ENCODE assay signal across 7 mouse cellular contexts in the genomic region with DNA sequence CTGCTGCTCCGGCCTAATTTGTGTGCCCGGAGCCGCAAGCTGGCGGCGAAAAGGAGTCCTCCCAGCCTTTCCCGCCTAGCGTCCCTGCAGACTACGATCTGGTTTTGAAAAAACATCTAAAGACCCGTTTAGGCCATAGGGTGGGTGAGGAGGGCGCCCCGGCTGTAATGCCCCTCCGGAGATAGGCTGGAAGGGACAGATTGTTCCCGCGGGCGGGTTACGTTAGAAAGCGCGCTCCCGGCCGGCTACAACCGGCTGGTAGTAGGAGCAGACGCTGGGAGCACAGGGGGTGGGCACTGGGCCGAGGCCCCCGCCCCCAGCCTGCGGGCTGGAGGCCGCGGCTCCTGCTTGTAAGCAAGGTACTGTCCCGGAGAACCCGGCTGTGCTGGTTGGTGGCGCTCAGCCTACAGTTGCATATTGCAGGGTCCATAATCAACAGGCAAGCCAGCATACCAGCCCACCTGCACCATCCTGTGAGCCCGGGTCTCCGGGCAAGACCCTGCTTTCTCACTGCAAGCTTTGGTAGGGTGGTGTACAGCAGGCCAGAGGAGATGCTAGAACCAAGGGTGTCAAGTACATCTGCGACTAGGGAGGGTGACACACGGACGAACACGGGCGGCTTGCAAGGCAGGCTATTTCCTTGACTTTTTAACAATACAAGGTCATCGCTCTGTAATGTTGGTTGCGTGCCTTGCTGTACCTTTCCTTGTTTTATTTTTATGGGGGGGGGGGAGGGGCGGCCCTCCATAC. TPM values are rescaled to one million over a fixed set of nuclear protein-coding genes. Genes with fewer than 3 reads are reported as not detected.
A peak's percentile ranks its signal among the peaks of the same experiment; 100 is the strongest.
DNase-seq lines count a peak whose midpoint lies in the region; ATAC-seq lines count a peak whose summit lies in the region.

TSS of gene Sptb (minus strand) at position 197 of the 750 bp plus-strand sequence.

- peak within 1 kb of the TSS; percentile 99 for H3K4me2 ChIP-seq in hindbrain, embryonic 16.5 days (ENCODE audit: low read length)

- peak within 1 kb of the TSS; percentile 86 for H3K27ac ChIP-seq in hindbrain, embryonic 16.5 days (ENCODE audit: low read depth, low read length)

- H3K27me3 ChIP-seq in hindbrain, embryonic 16.5 days (replicated peaks; ENCODE audit: control insufficient read depth, insufficient read depth, low read length): peaks cover 6% of the 10 kb centered on the region; the same call in 1 of the 2 replicates

- peak; percentile 50 for ATAC-seq in common myeloid progenitor, adult 5-6 weeks (replicated peaks; ENCODE audit: low read depth, poor library complexity, severe bottlenecking)
- peak; percentile 86 for ATAC-seq in hindbrain, embryonic 16.5 days

- peak within 1 kb of the TSS; percentile 86 for H3K4me3 ChIP-seq in hindbrain, embryonic 16.5 days (ENCODE audit: low read length)

- H3K9ac ChIP-seq in hindbrain, embryonic 16.5 days (ENCODE audit: low read depth, low read length): peak within 1 kb of the TSS; percentile 91

- peaks cover 16% of the 10 kb centered on the region for H3K4me1 ChIP-seq in hindbrain, embryonic 16.5 days (ENCODE audit: control insufficient read depth, insufficient read depth, low read depth, low read length)

- no peaks in the 10 kb centered on the region for H3K36me3 ChIP-seq in hindbrain, embryonic 16.5 days (ENCODE audit: control insufficient read depth, insufficient read depth, low read length)

- no peaks in the 10 kb centered on the region for H3K9me3 ChIP-seq in hindbrain, embryonic 16.5 days (ENCODE audit: control insufficient read depth, low read length)

- WGBS in hindbrain, embryonic 16.5 days: under 1% methylated on average over 39 of the region's 40 CpGs

- DNase-seq in adrenal gland, postnatal 14 days: peak; percentile 76
- DNase-seq in gastrocnemius, adult 8-10 months (ENCODE audit: low spot score in 2 of 2): peak; percentile 54 to 72
- peak; percentile 36 to 52 for DNase-seq in left cerebral cortex, adult 8-10 months (ENCODE audit: low spot score in 2 of 2)
- peak; percentile 30 to 48 for DNase-seq in lung, postnatal 4 days
- DNase-seq in retina, postnatal 1 day: peak; percentile 79

RNA-seq across cellular contexts. Expression of gene Sptb, which starts in this region (rescaled TPM):
- 50.1 and 51.5 TPM in 2 replicates for total RNA-seq in adrenal gland, postnatal 14 days (2021)
- 9.9 and 17.2 TPM in 2 replicates for total RNA-seq in common myeloid progenitor, adult 5-6 weeks (2017)
- total RNA-seq in gastrocnemius, adult 8-10 months (2022): 100 to 1,000 TPM; 167 to 183 (median 176) TPM
- polyA plus RNA-seq in hindbrain, embryonic 16.5 days (2015; fragmentation: Nextera tagmentation; extraction: Ambion mirVana): 7.0 and 8.4 TPM in 2 replicates
- 100 to 1,000 TPM in 2 of 4 experiments, 10 to 100 TPM in 2; 90.8 to 102 (median 98.4) TPM for total RNA-seq in left cerebral cortex, adult 8-10 months (2022)

Comparison
In these comparisons a context has a peak if more than half of its experiments do, and no peak if none do; other contexts are left out.
1. Peak in every context shown above with its lines: DNase-seq, ATAC-seq, H3K4me3 ChIP-seq and H3K27ac ChIP-seq.